Mouse (Mus musculus) monocyte, adult 5-6 weeks (primary cell): ENCODE results near the gene Ibtk. TPM values are rescaled to one million over a fixed set of nuclear protein-coding genes. Genes with fewer than 3 reads are reported as not detected.

Source experiments
- total RNA-seq: library from RNA; stranded (forward); fragments of 200-1000, 200-491, 200-594 nt; gene quantifications from 3 replicates; pipeline ENCODE4 v1.2.3, GENCODE M21; 2017

The Ibtk gene
- total RNA-seq, 1 experiment from 2014 or later, result 57.6 TPM

Other genes with a start within 250 kb of the Ibtk start
- not detected in 3 replicates for gene Tpbg, start 93.0 kb upstream of the Ibtk start, total RNA-seq